Mouse (Mus musculus): Measurements from ENCODE around the gene Sec24a. TPM values are rescaled to one million over a fixed set of nuclear protein-coding genes. Genes with fewer than 3 reads are reported as not detected.
A peak's percentile ranks its signal among the peaks of the same experiment; 100 is the strongest.
"Not testable (repeated sequence)": the region's sequence is repeated elsewhere in the genome, so short reads cannot be mapped to it uniquely, and the experiment has no call there.

The Sec24a gene
- 10 to 100 TPM; 18.3 to 18.4 TPM for total RNA-seq (2021)
- long read RNA-seq, experiment 1, full-length matches to known transcripts, result 2 of 4 reads
- long read RNA-seq, experiment 1, partial matches to known transcripts, result 1 of 4 reads
- long read RNA-seq, experiment 1, other reads (novel, unspliced or antisense), result 1 of 4 reads
- long read RNA-seq, experiment 2, full-length matches to known transcripts, result 2 of 5 reads
- long read RNA-seq, experiment 2, partial matches to known transcripts, result 0 of 5 reads
- long read RNA-seq, experiment 2, other reads (novel, unspliced or antisense), result 3 of 5 reads

- peak; percentile 86 to 90 for DNase-seq
- intact Hi-C loops (cut with DNase I), result loop anchor here (5.0 kb wide), 1 partner anchor 239 kb away; the partner anchor contains the start of genes Cdkl3 and Ube2b
These were observed at the start of gene Sec24a, which contains the start of gene Sar1b for GRCm38 (mm10) chr11:51763213-51763907. Gene Sec24a, minus strand, starts transcription at chr11:51763634. Gene Sar1b, plus strand, starts transcription at chr11:51763687.

- no peak for DNase-seq
- intact Hi-C loops (cut with DNase I), result no loop called here
These were observed 48.6 kb upstream of the Sec24a start for GRCm38 (mm10) chr11:51812022-51812546.

GRCm38 (mm10) chr11:51811230-51811629, 47.8 kb upstream of the Sec24a start:
- no peak for DNase-seq
- intact Hi-C loops (cut with DNase I), result no loop called here

GRCm38 (mm10) chr11:51809632-51810224, 46.3 kb upstream of the Sec24a start:
- peak; percentile 23 to 50 for DNase-seq
- intact Hi-C loops (cut with DNase I), result no loop called here

DNA sequence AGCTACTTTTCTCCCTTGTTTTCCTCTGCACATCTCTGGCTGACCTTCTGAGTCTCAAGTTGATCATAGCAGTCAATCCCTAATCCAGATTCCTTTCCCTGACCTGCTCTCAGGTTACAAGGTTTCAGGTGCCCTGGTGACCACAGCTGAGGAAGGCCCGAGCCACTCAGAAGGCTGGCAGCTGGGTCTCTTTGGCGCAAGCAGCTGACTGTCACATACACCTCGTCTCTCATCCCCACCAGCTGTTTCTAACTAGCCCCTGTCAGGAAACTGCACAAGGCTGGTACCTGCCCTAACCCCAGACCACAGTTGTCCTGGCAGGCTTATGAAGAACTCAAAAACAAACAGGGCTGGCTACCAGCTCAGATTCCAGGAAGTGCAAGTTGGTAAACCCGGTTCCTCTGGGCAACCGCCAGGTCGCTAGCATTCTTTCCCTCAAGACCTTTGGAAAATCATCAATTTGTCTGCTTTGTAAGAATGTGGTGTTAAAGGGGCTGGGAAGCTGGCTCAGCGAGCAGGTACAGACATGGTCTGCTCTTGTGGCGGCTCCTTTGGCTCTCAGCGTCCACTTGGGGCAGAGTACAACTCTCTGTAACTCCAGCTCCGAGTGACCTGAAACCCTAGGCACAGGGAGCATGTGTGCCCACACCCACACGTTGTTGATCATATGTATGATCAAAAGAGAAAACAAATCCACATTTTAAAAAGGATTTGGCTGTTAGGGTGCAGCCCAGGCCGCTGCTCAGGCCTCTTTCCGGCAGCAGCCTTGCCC, 43.9 kb upstream of the Sec24a start:
- no peak for DNase-seq

DNA sequence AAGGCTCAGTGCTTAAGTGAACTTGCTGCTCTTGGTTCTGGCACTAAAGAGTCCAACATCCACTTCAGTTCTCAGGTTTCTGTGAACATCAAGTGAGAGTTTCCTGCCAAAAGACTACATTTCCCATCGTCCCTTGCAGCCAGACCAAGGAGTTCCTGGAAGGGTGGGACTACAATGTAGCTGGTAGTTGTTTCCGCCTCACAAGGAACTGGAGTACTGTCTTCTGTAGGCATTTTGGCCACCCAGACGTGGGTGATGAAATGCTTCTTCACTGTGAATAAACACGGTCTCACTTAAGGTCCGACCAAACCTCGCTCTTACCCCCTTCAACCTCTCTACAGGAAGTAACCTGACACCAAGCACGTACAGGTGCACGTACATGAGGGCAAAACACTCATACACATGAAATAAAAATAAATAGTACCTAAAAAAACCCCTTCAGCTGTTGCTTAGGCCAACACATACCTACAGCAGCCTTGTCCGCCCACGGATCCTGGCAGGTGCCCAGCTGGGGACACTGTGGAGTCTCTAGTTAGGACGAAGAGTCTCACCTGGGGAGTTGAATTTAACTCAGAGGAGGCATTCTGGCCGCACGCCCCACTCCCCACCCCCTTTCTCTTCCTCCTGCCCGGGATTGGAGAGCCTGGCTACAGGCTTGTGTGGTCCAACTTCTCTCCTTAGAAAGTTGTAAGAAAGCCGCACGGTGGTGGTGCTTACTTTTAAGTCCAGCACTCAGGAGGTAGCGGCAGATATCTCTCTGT, 42.0 kb upstream of the Sec24a start:
- intact Hi-C loops (cut with DNase I), result no loop called here
- DNase-seq, result peak; percentile 55 to 82

More for the DNA sequence above, 43.9 kb upstream of the Sec24a start:
- intact Hi-C loops (cut with DNase I), result no loop called here

GRCm38 (mm10) chr11:51800634-51801325, 37.3 kb upstream of the Sec24a start:
- intact Hi-C loops (cut with DNase I), result no loop called here
- peak in 1 of 2 experiments; percentile 42 for DNase-seq

- intact Hi-C loops (cut with DNase I), result no loop called here
- peak in 1 of 2 experiments; percentile 34 for DNase-seq
These were observed 32.8 kb upstream of the Sec24a start for GRCm38 (mm10) chr11:51796272-51796671.

DNA sequence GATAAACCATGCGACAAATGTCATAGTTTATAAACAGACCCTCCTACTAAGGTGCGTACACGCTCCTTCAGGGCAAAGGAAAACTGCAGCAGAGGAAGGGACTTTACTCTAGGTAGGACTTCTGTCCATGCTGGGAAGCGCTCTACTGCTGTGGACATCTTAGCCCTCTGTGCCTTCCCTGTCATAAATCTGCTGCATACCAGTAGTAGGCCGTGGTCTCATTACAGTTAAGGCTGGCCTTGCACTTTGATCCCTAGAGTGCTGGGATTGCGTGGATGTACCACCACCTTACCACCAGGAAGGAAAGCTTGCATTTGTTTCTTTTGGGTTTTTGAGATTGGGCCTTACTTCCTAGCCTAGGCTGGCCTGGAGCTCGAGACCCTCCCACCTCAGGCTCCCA, 27.2 kb upstream of the Sec24a start:
- intact Hi-C loops (cut with DNase I), result no loop called here
- no peak for DNase-seq

DNA sequence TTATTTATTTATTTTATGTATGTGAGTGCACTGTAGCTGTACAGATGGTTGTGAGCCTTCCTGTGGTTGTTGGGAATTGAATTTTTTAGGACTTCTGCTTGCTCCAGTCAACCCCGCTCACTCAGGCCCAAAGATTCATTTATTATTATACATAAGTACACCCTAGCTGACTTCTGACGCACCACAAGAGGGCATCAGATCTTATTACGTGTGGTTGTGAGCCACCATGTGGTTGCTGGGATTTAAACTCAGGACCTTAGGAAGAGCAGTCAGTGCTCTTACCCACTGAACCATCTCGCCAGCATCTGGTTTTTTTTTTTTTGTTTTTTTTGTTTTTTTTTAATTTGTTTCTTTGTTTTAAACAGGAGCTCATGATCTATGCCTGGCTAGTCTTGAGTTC, 26.3 kb upstream of the Sec24a start:
- intact Hi-C loops (cut with DNase I); DNase-seq: not testable (repeated sequence)

- intact Hi-C loops (cut with DNase I), result no loop called here
- DNase-seq, result peak; percentile 37 to 60
These were observed 22.5 kb upstream of the Sec24a start for GRCm38 (mm10) chr11:51785926-51786325.

GRCm38 (mm10) chr11:51782721-51783120, 19.3 kb upstream of the Sec24a start:
- DNase-seq, result no peak
- intact Hi-C loops (cut with DNase I), result loop anchor here (5.0 kb wide), 1 partner anchor 50 kb away; no protein-coding TSS in a partner anchor

GRCm38 (mm10) chr11:51780773-51781267, 17.4 kb upstream of the Sec24a start:
- no peak for DNase-seq
- intact Hi-C loops (cut with DNase I), result loop anchor here (5.0 kb wide), 1 partner anchor 49 kb away; no protein-coding TSS in a partner anchor

GRCm38 (mm10) chr11:51777478-51777877, 14.0 kb upstream of the Sec24a start:
- intact Hi-C loops (cut with DNase I), result no loop called here
- DNase-seq, result no peak

- intact Hi-C loops (cut with DNase I), result no loop called here
- DNase-seq, result no peak
These were observed 12.1 kb upstream of the Sec24a start for GRCm38 (mm10) chr11:51775507-51775906.

GRCm38 (mm10) chr11:51768296-51768695, 4.9 kb upstream of the Sec24a start:
- DNase-seq, result no peak
- intact Hi-C loops (cut with DNase I), result no loop called here

DNA sequence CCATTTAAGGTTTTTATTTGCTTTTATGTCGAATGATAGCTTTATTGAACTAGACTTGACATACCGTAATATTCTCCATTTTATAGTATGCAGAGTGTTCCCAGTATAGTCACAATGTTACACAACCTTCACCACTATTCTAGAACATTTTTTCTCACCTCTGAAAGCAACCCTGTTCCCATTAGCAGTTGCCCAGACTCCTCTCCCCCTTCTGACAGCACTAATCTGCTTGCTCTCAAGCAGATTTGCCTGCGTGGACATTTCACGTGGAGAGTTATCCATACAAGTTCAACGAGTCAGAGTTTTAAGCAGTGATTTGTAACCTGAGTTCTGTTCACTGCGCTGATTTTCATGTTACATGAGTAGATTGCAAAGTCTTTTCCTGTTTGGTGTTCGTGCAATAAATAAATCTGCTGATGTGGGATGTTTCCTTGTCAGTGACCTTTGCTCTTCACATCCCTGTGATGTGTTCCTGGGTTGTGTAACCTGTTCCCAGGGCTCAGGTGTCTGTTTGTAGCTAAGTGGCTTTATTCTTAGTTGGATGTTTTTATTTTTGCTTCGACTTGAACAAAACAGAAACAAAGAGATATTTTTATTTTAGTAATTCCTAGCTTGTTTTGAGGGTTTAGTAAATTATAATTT, 4.3 kb upstream of the Sec24a start:
- intact Hi-C loops (cut with DNase I), result no loop called here
- no peak for DNase-seq

DNA sequence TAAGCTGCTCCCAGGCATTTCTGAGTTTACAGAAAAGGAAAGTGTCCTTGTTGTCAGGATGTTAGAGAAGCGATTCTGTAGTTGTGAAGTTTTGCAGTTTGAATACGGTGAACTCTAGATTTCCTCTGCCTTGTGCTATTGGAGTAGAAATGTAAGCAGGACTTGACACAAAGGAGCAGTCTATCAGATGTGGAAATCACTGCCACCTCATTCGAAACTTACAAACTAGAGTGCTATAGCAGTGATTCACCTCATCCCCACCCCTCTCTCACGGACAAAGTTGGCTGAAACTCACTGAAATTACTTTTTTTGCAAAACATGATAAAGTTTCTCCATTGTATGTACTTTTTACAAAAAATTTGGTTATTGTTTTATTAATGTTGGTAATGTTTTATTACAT, 1.4 kb upstream of the Sec24a start:
- no peak for DNase-seq
- intact Hi-C loops (cut with DNase I), result loop anchor here (5.0 kb wide), 1 partner anchor 237 kb away; the partner anchor contains the start of genes Cdkl3 and Ube2b

All from heart, postnatal 14 days (tissue).